Mouse (Mus musculus) intestine, embryonic 16.5 days (tissue): ENCODE results near the gene Cda. TPM values are rescaled to one million over a fixed set of nuclear protein-coding genes. Genes with fewer than 3 reads are reported as not detected.

Source experiments
- ATAC-seq: fragments of 200-750 bp; cut with Nextera tagmentation; 2 replicates; pipeline ENCODE4 v1.8.0; 2017; ENCODE audit warnings: moderate TSS enrichment, moderate library complexity
- H3K27ac ChIP-seq: fragments of 300-500 bp; sonication (generic); 2 replicates; pipeline ENCODE4 v1.5.1; 2014; ENCODE audit warnings: mild to moderate bottlenecking, low read length
- H3K27me3 ChIP-seq: fragments of 300-500 bp; sonication (generic); replicated peaks from 2 replicates; pipeline ENCODE4 v1.6.1; 2014; ENCODE audit warnings: low read length, control low read depth, mixed read lengths; ENCODE audit not compliant: control insufficient read depth, insufficient read depth
- H3K36me3 ChIP-seq: fragments of 300-500 bp; sonication (generic); 2 replicates; pipeline ENCODE4 v1.6.1; 2014; ENCODE audit warnings: low read length, control low read depth; ENCODE audit not compliant: control insufficient read depth, insufficient read depth
- H3K4me1 ChIP-seq: fragments of 300-500 bp; sonication (generic); 2 replicates; pipeline ENCODE4 v1.6.1; 2014; ENCODE audit warnings: low read length, control low read depth, mixed read lengths; ENCODE audit not compliant: control insufficient read depth, insufficient read depth
- H3K4me2 ChIP-seq: fragments of 300-500 bp; sonication (generic); 2 replicates; pipeline ENCODE4 v1.6.1; 2014; ENCODE audit warnings: low read depth, low read length, control low read depth
- H3K4me3 ChIP-seq: fragments of 300-500 bp; sonication (generic); 2 replicates; pipeline ENCODE4 v1.5.1; 2014; ENCODE audit warnings: mild to moderate bottlenecking, low read length
- H3K9ac ChIP-seq: fragments of 300-500 bp; sonication (generic); 2 replicates; pipeline ENCODE4 v1.6.1; 2014; ENCODE audit warnings: low read depth, low read length
- H3K9me3 ChIP-seq: fragments of 300-500 bp; sonication (generic); 2 replicates; pipeline ENCODE4 v1.6.1; 2016; ENCODE audit warnings: low read length, control low read depth; ENCODE audit not compliant: control insufficient read depth
- WGBS: fragments of 180-500 bp; shearing (Covaris S2); extraction: QIAGEN DNeasy Blood & Tissue Kit; methylation state at CpG from one replicate; pipeline ENCODE4 v1.1.7; 2014; 5-methylcytosine and 5-hydroxymethylcytosine counted together
- microRNA-seq: library from miRNA; unstranded; fragments of <30 nt; microRNA quantifications from one replicate; pipeline ENCODE4, GENCODE M21; 2016
- polyA plus RNA-seq: library from polyadenylated mRNA; unstranded; fragments of >200 nt; fragmentation: Nextera tagmentation; extraction: Ambion mirVana; gene quantifications from 2 replicates; pipeline ENCODE4 v1.2.1, GENCODE M21; 2015

Cda gene
- polyA plus RNA-seq, 1 experiment from 2014 or later, result 39.2 TPM

DNA sequence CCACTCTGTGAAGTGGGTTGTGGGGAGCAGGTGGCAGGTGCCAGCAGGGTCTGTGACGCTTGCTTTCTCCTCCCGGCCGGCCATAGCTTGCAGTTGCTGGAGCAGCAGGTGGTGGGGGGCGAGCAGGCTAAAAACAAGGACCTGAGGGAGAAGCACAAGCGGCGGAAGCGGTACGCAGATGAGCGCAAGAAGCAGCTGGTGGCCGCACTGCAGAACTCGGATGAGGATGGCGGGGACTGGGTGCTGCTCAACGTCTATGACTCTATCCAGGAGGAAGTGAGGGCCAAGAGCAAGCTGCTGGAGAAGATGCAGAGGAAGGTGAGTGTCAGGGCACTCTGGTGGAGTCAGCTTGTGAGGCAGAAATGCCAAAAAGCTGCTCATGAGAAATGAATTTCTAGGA, 75.8 kb downstream of the Cda start:
- WGBS, result 82% methylated on average over 13 of the region's 13 CpGs
- Histone ChIP-seq H3K36me3 (no peaks in the 10 kb centered on the region), H3K4me2 (no peak overlapping the region), H3K4me1 (peaks cover 7% of the 10 kb centered on the region; the same call in 1 of the 2 replicates), H3K9me3 (peaks cover 5% of the 10 kb centered on the region; the same call in 1 of the 2 replicates), H3K27me3 (no peaks in the 10 kb centered on the region), H3K27ac (peak overlapping the region; percentile 69), H3K4me3 (no peak overlapping the region), H3K9ac (peak overlapping the region; percentile 19; the same call in 1 of the 2 replicates)
- ATAC-seq, result peak; percentile 55

DNA sequence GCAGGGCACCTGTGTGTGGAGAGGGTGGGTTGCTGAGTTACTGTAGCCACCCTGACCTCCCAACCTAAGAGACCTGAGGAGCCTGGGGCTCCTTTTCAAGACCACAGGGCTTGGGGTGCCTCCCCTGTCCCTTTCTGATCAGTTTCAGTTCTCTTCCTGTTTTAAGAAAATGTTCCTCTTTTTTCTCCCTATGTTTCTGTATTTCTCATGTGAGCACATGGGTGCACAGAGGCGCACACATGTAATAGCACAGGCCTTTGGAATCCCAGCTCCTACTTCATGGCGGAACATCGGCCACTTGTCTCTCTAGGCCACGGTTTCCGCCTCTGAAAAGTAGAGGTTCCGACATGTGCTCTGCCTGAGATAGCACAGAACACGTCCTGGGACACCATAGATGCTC, 79.1 kb downstream of the Cda start:
- Histone ChIP-seq H3K4me2 (no peak overlapping the region), H3K4me1 (peaks cover 7% of the 10 kb centered on the region; the same call in 1 of the 2 replicates), H3K36me3 (no peaks in the 10 kb centered on the region), H3K4me3 (no peak overlapping the region), H3K9me3 (peaks cover 5% of the 10 kb centered on the region; the same call in 1 of the 2 replicates), H3K27me3 (no peaks in the 10 kb centered on the region), H3K27ac (no peak overlapping the region), H3K9ac (0 out of 2 replicates have a peak overlapping the region, but pooled peaks have one; percentile 19)
- ATAC-seq, result no peak
- WGBS, result 85% methylated on average over 7 of the region's 7 CpGs

Small RNA genes within 50 kb of the gene (microRNA-seq; reads per million reads assigned to microRNA genes)
- gene Gm27646, result not detected
- gene Mir7019, result not detected

Other genes starting within 250 kb of the Cda start
- 108 and 113 TPM in 2 replicates for gene Hp1bp3, start 151.7 kb downstream of the Cda start, polyA plus RNA-seq
- gene Sh2d5, start 117.6 kb downstream of the Cda start, polyA plus RNA-seq, result 0.50 and 0.54 TPM in 2 replicates
- gene Kif17, start 117.6 kb downstream of the Cda start, polyA plus RNA-seq, result 1.0 and 1.3 TPM in 2 replicates
- gene Ddost, start 63.3 kb downstream of the Cda start, polyA plus RNA-seq, result 415 and 427 TPM in 2 replicates
- gene Pink1, start 41.7 kb downstream of the Cda start, polyA plus RNA-seq, result 30.7 and 38.9 TPM in 2 replicates
- not detected in 2 replicates for gene Fam43b, start 28.5 kb upstream of the Cda start, polyA plus RNA-seq
- 32.7 and 35.3 TPM in 2 replicates for gene Mul1, start 66.7 kb upstream of the Cda start, polyA plus RNA-seq
- 3.5 and 3.6 TPM in 2 replicates for gene Camk2n1, start 86.3 kb upstream of the Cda start, polyA plus RNA-seq